Mouse (Mus musculus) midbrain, embryonic 11.5 days (tissue): ENCODE results near the gene Atp2c1. TPM values are rescaled to one million over a fixed set of nuclear protein-coding genes. Genes with fewer than 3 reads are reported as not detected.

Source experiments
- ATAC-seq: fragments of 200-750 bp; cut with Nextera tagmentation; 2 replicates; pipeline ENCODE4 v1.8.0; 2017; ENCODE audit warnings: moderate TSS enrichment, moderate library complexity; ENCODE audit not compliant: low FRiP score
- DNase-seq: peaks from one replicate; pipeline ENCODE4 v3.0.0; 2015; ENCODE audit warnings: low spot score; ENCODE audit errors: missing footprints
- H3K27ac ChIP-seq: fragments of 300-500 bp; sonication (generic); 2 replicates; pipeline ENCODE4 v1.5.1; 2014; ENCODE audit warnings: low read depth, low read length
- H3K27me3 ChIP-seq: fragments of 300-500 bp; sonication (generic); 2 replicates; pipeline ENCODE4 v1.6.1; 2014; ENCODE audit warnings: mild to moderate bottlenecking, low read length, moderate library complexity, mixed read lengths; ENCODE audit not compliant: control insufficient read depth, insufficient read depth
- H3K36me3 ChIP-seq: fragments of 300-500 bp; sonication (generic); 2 replicates; pipeline ENCODE4 v1.6.1; 2014; ENCODE audit warnings: mild to moderate bottlenecking, low read length, moderate library complexity, mixed read lengths; ENCODE audit not compliant: control insufficient read depth, insufficient read depth
- H3K4me1 ChIP-seq: fragments of 300-500 bp; sonication (generic); 2 replicates; pipeline ENCODE4 v1.6.1; 2014; ENCODE audit warnings: low read length; ENCODE audit not compliant: control insufficient read depth, insufficient read depth
- H3K4me2 ChIP-seq: fragments of 300-500 bp; sonication (generic); 2 replicates; pipeline ENCODE4 v1.6.1; 2014; ENCODE audit warnings: mild to moderate bottlenecking, moderate library complexity
- H3K4me3 ChIP-seq: fragments of 300-500 bp; sonication (generic); 2 replicates; pipeline ENCODE4 v1.5.1; 2014; ENCODE audit warnings: low read depth, low read length
- H3K9ac ChIP-seq: fragments of 300-500 bp; sonication (generic); 2 replicates; pipeline ENCODE4 v1.6.1; 2014; ENCODE audit warnings: low read length
- H3K9me3 ChIP-seq: fragments of 300-500 bp; sonication (generic); 2 replicates; pipeline ENCODE4 v1.6.1; 2016; ENCODE audit warnings: low read length; ENCODE audit not compliant: control insufficient read depth
- WGBS: fragments of 180-500 bp; shearing (Covaris S2); extraction: QIAGEN DNeasy Blood & Tissue Kit; methylation state at CpG from one replicate; pipeline ENCODE4 v1.1.7; 2014; 5-methylcytosine and 5-hydroxymethylcytosine counted together
- polyA plus RNA-seq: library from polyadenylated mRNA; unstranded; fragments of >200 nt; fragmentation: Nextera tagmentation; extraction: Ambion mirVana; gene quantifications from 2 replicates; pipeline ENCODE4 v1.2.1, GENCODE M21; 2014

Atp2c1 gene
- 71.0 and 76.7 TPM in 2 replicates for polyA plus RNA-seq

- WGBS: 94% methylated on average over 12 of the region's 12 CpGs
Measured at GRCm38 (mm10) chr9:105527219-105527618, at the start of gene Atp2c1. Gene Atp2c1 (minus strand): TSS chr9:105527319.

DNA sequence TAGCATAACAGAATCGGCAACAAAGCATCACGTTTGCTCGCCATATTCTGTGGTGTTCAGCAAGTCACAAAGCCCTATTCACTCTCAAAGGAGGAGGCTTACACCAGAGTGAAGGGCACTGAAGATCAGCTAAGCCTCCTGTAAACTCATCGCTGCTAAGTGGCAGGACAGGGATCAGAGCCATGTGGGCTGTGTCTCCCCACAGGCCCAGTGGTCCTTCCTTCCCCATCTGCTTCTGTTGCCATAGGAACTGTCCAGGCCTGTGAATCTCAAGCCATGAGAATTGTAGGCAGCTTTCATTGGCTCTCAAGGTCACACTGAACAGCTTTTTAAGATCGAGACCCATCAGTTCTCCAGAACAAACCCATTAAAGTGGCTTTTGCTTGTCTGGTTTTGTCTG, 30.3 kb upstream of the Atp2c1 start:
- DNase-seq: no peak
- H3K4me2 ChIP-seq: no peak overlapping the region
- H3K9me3 ChIP-seq: no peaks in the 10 kb centered on the region
- 79% methylated on average over 5 of the region's 5 CpGs for WGBS
- ATAC-seq: peak; percentile 30; the same call in 1 of the 2 replicates
- H3K27ac ChIP-seq: no peak overlapping the region
- no peaks in the 10 kb centered on the region for H3K27me3 ChIP-seq
- H3K36me3 ChIP-seq: no peaks in the 10 kb centered on the region
- peaks cover 8% of the 10 kb centered on the region for H3K4me1 ChIP-seq
- H3K9ac ChIP-seq: no peak overlapping the region
- no peak overlapping the region for H3K4me3 ChIP-seq

More at GRCm38 (mm10) chr9:105527219-105527618, at the start of gene Atp2c1:
- no peaks in the 10 kb centered on the region for H3K9me3 ChIP-seq
- ATAC-seq: no peak
- peaks cover 3% of the 10 kb centered on the region for H3K4me1 ChIP-seq
- H3K36me3 ChIP-seq: no peaks in the 10 kb centered on the region
- H3K4me2 ChIP-seq: no peak within 1 kb of the TSS
- H3K27me3 ChIP-seq: no peaks in the 10 kb centered on the region
- no peak within 1 kb of the TSS for H3K9ac ChIP-seq
- no peak within 1 kb of the TSS for H3K27ac ChIP-seq
- DNase-seq: no peak
- no peak within 1 kb of the TSS for H3K4me3 ChIP-seq

DNA sequence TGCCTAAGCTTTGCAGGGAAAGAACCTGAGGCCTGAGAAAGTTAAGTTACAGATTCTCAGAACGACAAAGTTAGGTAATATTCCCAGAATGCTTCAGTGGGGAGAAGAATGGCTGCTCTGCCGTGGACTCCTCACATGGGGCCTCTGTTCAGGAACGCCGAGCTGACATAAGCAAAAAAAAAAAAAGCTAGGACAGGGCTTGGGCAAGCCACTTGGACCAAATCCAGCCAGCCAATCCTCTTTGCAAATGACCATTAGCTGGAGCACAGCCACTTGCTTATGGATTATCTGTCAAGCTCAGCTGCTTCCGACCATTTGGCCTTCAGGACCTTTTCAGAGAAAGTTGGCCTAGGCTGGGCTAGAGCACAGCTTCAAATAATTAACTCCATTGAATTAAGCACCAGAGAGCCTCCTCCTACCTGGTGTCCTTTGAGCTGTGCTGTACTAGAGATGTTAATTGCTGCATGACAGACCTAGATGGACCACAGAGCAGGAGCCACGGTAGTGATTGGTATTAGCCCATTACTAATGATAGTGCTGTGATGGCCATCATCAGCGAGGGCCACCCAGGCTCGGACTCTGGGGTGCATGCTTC, 29.1 kb upstream of the Atp2c1 start:
- WGBS: 80% methylated on average over 8 of the region's 8 CpGs
- H3K27me3 ChIP-seq: no peaks in the 10 kb centered on the region
- no peak for ATAC-seq
- no peaks in the 10 kb centered on the region for H3K9me3 ChIP-seq
- H3K4me3 ChIP-seq: no peak overlapping the region
- DNase-seq: no peak
- H3K4me1 ChIP-seq: peaks cover 8% of the 10 kb centered on the region
- H3K36me3 ChIP-seq: no peaks in the 10 kb centered on the region
- H3K27ac ChIP-seq: no peak overlapping the region
- no peak overlapping the region for H3K4me2 ChIP-seq
- H3K9ac ChIP-seq: no peak overlapping the region

- Histone ChIP-seq H3K4me2 (peak overlapping the region; percentile 36; the same call in 1 of the 2 replicates), H3K27ac (no peak overlapping the region; the same call in 1 of the 2 replicates), H3K4me1 (peaks cover 8% of the 10 kb centered on the region), H3K4me3 (no peak overlapping the region), H3K9ac (0 out of 2 replicates have a peak overlapping the region, but pooled peaks have one; percentile 44), H3K27me3 (no peaks in the 10 kb centered on the region), H3K9me3 (no peaks in the 10 kb centered on the region), H3K36me3 (no peaks in the 10 kb centered on the region)
- peak; percentile 88 for DNase-seq
- no peak for ATAC-seq
- WGBS: 70% methylated on average over 7 of the region's 7 CpGs
Measured at GRCm38 (mm10) chr9:105554439-105554807, 27.3 kb upstream of the Atp2c1 start.

DNA sequence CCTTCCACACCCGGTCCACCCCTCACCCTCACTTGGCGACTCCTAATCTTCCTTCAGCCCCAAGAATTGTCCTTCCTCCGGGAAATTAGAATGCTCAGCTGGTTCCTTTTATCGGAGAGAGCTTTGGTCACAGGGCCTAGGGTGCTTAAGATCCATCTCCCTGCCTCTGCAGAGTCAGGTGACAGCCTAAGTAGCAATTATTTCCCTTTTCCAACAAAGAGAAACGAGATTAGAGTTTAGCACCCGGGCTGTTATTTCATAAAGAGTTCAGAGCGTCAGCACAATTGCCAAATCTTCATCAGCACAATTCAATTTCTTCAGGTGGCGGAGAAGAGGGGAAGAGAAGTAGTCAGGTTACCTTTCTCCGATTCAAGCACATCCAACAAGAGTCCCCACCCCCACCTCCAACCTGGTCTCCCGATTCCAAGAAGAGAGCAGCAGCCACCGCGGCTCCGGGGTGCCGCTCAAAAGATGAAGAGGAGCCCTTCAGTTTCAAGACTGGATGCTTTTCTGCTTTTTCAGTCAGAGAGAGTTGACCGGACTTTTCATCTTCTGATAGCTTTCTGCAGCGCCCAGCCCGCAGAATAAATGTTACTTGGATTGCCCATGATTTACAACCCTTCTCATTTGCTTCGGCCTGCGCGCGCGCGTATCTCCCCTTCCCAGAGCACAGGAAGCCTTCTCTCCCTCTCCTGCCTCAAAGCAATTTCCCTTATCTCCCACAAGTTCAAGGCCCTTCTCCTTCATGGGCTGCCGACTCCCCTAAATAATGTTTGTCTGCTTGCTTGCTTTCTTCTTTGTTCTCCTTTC, 26.7 kb upstream of the Atp2c1 start:
- H3K9ac ChIP-seq: 0 out of 2 replicates have a peak overlapping the region, but pooled peaks have one; percentile 44
- peak overlapping the region; percentile 36 for H3K4me2 ChIP-seq
- H3K4me1 ChIP-seq: peaks cover 8% of the 10 kb centered on the region
- DNase-seq: peak; percentile 91
- H3K27me3 ChIP-seq: no peaks in the 10 kb centered on the region
- H3K9me3 ChIP-seq: no peaks in the 10 kb centered on the region
- 0 out of 2 replicates have a peak overlapping the region, but pooled peaks have one; percentile 1 for H3K4me3 ChIP-seq
- H3K36me3 ChIP-seq: no peaks in the 10 kb centered on the region
- no peak overlapping the region; the same call in 1 of the 2 replicates for H3K27ac ChIP-seq
- 20% methylated on average over 24 of the region's 24 CpGs for WGBS
- ATAC-seq: no peak

GRCm38 (mm10) chr9:105551407-105551806, 24.3 kb upstream of the Atp2c1 start:
- Histone ChIP-seq H3K4me1 (peaks cover 8% of the 10 kb centered on the region), H3K9me3 (no peaks in the 10 kb centered on the region), H3K4me2 (no peak overlapping the region), H3K27ac (no peak overlapping the region), H3K4me3 (no peak overlapping the region), H3K27me3 (no peaks in the 10 kb centered on the region), H3K36me3 (no peaks in the 10 kb centered on the region), H3K9ac (no peak overlapping the region)
- DNase-seq (no peak), ATAC-seq (no peak)
- WGBS: 60% methylated on average over 4 of the region's 4 CpGs

- H3K9me3 ChIP-seq: no peaks in the 10 kb centered on the region
- peaks cover 5% of the 10 kb centered on the region for H3K4me1 ChIP-seq
- no peak overlapping the region for H3K9ac ChIP-seq
- no peak for ATAC-seq
- H3K36me3 ChIP-seq: no peaks in the 10 kb centered on the region
- H3K4me3 ChIP-seq: no peak overlapping the region
- no peak overlapping the region for H3K27ac ChIP-seq
- DNase-seq: no peak
- 91% methylated on average over 6 of the region's 6 CpGs for WGBS
- no peak overlapping the region for H3K4me2 ChIP-seq
- no peaks in the 10 kb centered on the region for H3K27me3 ChIP-seq
Measured at GRCm38 (mm10) chr9:105549096-105549495, 22.0 kb upstream of the Atp2c1 start.

- Histone ChIP-seq H3K4me2 (no peak overlapping the region), H3K9me3 (no peaks in the 10 kb centered on the region), H3K9ac (no peak overlapping the region), H3K4me3 (no peak overlapping the region), H3K27me3 (no peaks in the 10 kb centered on the region), H3K36me3 (no peaks in the 10 kb centered on the region), H3K27ac (no peak overlapping the region), H3K4me1 (no peaks in the 10 kb centered on the region)
- 83% methylated on average over 8 of the region's 8 CpGs for WGBS
- DNase-seq (no peak), ATAC-seq (no peak)
Measured at GRCm38 (mm10) chr9:105544013-105544750, 17.1 kb upstream of the Atp2c1 start.
